Mouse (Mus musculus) urinary bladder, postnatal 36 days (tissue): ENCODE results near the gene Mpg.
A peak's percentile ranks its signal among the peaks of the same experiment; 100 is the strongest.

Experiments
- DNase-seq, 2 experiments: peaks; one replicate each; pipeline ENCODE4 v3.0.0; 2022; ENCODE audit warnings: low spot score in 2 of 2, mixed read lengths in 1 of 2

Mpg gene

DNA sequence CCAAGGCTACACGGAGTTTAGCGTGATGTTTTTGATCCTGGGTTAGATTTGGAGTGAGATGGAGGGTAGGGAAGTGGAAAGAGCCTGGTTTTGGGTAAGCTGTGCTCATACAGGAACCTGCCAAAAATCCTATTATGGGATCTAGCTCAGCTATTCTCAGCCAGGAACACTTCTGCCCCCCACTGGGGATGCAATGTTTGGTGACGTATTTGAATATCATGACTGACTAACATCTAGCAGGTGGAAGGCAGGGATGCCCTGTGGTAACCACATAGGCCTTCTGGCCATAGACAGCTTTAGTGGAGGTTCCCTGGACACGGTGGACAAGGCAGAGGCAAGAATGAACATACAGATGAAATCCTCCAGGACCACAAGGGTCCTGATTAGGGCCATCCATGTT lies 3.9 kb downstream of the Mpg start:
- no peak for DNase-seq

DNA sequence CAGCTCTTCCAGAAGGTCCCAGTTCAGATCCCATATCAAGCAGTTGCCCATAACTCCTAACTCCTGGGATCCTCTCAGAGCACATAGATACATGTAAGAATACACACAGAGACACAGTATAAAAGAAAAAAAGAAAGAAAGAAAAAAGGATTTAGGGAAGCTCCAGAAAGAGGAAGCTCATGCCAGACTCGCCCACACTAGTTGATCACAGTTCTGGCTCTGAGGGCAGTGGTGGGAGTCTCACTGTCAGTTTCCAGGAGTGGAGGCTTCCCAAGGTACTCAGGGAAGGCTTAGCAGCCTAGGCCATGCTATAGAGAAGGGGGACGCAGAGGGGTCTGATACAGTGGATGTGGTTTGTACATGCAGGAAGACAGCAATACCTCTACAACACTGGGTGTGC lies 4.8 kb downstream of the Mpg start:
- no peak for DNase-seq

DNA sequence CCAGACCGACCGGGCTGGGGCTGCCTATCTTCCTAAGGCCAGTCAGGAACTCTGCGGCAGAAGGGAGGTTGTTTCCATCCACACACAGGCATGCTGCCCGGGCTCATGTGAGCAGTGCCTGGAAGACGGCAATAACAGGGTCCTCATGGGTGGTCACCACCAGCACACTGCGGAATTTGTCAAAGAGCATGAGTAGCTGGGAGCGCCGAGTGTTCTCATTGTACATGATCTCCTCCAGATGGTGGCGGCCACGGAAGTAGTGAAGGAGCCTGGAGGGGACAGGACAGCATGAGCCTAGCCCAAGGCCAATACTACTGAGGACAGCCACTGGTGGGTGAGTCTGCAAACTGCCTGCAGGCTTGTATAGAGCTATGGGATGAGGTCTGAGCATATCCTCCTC lies 6.5 kb downstream of the Mpg start:
- DNase-seq: no peak

DNA sequence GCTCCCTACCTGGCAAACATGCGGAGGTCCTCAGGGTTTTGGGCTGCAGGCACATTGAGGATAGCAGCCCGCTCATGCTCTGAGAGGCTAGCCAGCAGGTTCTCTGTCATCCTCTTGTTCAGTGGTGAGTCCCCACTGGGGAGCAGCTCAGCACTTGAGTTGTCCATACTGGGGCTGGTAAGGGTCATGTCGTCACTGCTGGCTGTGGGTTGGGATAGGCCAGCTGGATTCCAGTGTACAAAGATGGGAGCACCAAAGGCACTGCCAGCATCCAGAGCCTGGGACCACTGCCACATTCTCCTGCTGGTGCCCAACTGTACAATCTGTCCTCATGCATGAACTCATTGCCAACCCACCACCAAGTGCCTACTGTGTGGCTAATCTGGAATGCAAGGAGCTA lies 7.6 kb downstream of the Mpg start:
- DNase-seq: no peak

DNA sequence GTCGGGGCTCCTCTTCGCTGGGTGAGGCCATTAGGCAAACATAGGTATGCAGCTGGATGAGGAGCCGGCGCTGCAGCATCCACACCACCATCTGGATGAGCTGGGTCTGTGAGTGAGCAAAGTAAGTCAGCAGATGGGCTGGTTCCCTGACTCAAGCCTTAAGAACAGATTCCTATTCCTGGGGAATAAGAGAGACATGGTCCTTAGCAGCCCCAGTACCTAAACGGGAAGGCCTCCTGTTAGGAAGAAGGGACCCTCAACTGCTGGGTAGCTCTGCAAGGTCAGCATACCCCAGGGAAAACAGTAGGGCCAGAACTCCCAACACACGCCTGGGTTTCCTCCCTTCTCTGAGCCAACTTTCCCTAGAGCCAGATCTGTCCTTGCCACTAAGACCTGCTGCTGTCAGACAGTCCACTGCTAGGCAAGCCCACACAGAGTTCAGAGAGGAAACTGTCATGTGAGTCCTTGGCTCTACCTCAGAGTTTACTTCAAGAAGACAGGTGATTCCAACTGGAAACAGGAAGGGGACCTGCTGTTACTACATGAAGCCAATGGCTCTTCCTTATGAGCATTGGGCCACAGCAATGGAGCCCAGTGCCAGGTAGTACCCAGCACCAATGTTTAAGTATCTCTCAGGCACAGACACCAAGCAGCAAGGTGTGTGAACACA lies 8.6 kb downstream of the Mpg start:
- no peak for DNase-seq

DNA sequence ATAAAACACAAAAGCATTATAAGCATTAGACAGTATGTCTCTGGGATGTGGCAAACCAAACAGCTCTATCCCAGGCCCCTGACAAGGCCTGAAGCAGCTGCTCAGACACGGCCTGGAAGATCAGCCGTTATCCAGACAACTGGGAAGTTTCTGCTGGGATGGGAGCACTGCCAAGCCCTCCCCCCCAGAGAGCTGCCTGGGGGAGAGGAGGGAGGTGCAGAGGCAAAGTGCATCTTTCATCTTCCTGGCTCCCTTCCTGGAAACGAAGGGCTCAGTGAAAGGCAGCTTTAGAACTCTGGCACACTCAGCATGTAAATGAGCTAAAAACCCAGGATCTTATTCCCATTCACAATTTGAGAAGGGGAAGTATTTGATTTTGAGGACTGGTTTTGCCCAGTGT lies 9.3 kb downstream of the Mpg start:
- peak in 1 of 2 experiments; percentile 75 for DNase-seq

DNA sequence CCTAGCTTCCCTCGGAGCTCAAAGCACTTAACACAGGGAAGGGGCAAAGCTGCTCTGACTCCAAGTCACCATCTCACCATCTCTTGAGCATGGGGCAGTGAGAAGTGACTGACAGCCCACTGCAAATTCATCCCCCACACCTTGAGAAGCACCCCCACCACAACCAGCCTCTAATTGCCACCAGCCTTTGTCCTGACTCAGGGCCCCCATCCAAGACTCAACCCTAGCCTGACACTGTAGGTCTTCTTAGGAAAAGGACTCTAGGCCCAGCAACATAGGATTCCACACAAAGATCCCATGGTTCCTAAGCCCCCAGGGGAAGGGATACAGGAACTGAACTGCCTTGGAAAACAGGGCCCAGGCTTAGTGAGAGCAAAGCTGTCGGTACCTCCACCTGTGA lies 9.8 kb downstream of the Mpg start:
- DNase-seq: no peak

DNA sequence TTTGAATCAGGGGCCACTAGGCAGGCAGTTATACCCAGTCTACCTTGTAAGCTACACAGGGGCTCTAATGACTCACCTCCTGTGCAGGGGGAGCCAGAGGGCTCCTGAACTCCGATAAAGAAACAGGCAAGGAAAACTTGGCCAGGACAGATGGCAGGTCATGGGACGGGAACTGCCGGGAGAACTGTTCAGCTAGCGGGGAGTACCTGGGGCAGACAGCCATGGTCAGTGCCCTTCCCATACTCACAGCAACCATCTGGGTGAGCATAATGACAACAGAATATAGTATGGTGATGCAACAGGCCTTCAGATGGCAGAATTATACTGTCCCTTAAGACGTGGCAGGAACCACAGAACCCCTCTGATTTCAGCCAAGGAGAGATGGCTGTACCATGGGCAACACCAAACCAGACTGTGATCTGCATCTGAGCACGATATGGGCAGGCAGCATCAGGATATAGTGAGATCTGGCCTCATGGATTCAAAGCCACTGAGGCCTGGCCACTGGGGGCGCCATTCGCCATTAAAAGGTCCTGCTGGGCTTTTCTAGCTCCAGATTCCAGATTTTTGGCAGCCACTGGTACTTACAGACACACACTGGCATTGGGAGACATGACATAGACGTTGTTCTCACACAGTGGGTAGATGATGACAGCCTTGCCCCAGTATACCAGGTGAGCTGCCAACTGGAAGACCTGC lies 10.6 kb downstream of the Mpg start:
- DNase-seq: no peak

DNA sequence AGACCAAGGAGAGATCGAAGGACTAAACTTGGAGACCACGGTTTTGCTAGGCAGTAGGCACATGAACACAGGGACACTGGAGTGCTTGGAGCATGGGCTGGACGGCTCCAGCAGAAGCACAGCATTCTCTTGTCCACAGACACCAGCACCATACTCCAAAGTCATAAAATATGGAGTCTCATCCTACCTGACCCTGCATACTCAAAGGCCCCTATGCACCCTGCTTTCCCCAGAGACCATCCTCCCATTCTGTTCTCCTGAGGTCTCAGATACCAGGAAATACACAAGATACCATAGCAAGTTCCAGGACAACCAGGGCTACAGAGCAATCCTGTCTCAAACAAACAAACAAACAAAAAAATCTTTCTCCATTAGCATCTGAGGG lies 11.1 kb downstream of the Mpg start:
- DNase-seq: no peak

DNA sequence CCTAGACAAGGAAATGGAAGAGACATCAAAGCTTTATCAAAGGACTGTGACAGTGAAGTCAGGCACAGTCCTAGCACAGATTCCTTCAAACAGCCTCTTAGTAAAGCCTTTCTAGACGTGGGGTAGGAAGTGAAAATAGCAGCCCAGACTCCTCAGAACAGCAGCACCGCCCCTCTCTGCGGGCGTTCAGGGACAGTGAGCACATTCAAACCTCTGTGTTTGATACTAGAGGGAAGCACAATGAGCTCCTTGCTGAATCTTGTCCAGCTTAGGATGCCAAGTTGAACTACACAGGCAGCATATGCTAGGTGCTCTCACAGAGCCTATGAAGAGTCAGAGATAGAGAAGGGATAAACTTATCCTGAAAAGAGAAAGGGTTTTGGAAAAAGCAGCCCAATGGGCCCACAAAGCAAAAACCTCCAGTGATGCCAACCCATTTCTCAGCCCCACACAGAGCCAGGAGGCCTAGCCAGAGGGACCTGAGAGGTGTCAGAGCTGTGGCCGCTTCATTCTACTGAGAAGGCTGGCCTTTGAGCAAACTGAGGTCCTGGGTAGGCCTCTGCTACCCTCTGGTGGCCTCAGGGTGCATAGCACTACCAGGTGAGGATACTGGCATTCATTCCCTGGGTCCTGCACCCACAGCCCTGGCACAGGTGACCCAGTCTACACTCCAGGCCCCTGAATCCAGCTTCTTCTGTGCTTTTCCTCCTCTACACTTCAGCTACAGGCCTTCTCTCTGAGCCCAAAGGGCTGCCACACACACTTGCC lies 12.0 kb downstream of the Mpg start:
- peak in 1 of 2 experiments; percentile 70 for DNase-seq

DNA sequence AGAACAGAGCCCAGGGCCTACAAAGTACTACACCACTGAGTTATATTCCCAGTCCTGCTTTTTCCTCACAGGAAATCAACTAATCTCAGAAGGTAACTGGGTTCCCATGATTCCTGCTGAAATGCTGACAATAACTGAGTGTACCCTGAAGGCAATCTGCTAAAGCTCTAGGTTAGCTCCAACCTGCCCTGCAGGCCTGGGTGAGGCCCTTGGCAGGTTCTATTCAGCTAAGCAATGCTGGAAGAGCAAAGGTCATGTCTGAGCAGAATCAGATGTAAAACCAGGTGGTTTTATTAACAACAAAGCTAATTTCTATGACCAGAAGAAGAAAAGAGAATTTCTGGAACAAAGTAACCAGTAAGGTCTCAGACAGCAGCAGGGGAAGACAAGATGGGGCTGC lies 15.1 kb downstream of the Mpg start:
- DNase-seq: no peak

DNA sequence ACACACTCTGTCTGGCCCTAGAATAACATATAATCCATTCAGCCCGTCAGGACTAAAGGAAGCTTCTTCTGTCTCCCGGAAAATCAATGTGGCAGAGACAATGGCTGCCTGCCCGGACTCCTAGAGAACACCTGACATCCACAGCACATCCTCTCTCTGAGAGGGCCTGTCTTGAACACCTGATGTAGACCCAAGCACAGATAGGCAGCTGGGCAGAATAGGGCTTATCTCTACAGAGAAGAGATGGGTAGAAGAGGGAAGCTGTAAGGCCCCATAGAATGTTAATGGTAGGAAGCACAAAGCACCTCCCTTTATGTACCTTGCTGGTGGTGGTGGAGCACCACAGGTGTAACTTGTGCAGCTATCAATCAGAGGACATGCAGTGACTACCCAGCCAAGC lies 15.9 kb downstream of the Mpg start:
- DNase-seq: no peak

DNA sequence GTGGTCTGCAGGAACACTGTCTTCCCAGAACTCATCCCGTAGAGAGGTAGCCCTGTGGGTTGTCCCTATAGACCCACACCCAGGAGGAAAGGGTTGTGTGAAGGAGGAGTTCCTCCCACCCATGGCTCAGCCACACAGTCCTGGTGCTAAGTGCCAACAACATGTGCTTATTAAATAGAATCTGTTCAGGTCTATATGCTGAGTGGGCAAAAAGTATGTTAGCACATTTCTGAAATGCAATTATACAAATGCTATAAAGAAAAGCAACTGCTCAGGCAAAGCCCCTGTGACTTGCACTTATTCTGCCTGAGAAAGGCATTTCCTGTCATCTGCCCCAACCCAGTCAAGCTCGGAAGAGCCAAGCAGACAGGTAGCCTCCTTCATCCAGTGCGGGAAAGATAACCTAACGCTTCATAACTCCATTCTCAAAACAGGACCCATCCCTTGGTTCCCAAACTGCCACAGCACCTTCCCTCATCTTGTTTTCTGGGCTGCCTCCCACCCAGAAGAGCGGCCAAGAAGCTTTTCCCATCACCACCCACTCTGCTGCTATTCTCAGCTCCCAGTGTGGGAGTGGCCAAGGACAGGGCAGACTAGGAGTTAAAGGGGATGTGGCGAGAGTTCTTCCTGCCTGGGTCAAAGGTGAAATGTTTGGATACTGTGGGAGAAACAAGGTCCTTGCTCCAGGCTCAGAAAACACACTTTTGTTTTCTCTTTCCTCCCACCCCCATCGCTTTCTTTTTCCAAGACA lies 17.1 kb downstream of the Mpg start:
- no peak for DNase-seq

DNA sequence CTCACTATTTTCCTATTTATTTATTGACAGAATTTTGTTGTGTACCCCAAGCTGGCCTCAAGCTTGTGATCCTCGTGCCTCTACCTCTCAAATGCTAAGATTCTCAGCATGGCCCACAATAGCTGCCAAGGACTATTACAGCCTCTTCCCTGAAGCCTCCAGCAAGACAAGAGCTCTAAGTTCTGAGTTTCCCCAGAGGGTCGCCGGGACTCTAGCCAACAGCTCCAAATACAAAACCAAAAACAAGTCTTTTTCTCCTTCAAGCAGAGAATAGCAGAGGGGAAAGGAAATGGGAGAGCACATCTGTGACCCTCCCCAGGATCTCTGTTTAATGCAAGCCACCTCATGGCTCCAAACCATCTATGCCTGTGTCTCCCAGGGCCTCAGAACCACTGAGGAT lies 17.8 kb downstream of the Mpg start:
- no peak for DNase-seq

DNA sequence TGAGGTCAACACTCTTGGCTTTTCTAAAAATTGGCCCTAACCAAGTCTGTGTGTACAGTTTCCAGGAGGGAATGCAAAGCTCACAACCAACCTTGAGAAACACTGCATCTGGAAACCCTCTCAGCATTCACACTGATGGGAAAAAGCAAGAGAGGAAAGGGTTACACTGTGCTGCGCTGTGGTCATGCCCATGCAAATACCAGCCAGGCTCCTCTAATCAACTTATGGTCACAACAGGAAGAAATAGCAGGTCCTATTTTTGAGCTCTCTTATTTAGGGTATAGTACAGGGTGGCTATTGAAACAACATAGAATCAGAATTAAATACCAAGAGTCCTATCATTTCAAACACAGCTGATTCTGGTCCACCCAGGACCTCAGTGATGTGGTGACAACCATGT lies 18.3 kb downstream of the Mpg start:
- DNase-seq: no peak

DNA sequence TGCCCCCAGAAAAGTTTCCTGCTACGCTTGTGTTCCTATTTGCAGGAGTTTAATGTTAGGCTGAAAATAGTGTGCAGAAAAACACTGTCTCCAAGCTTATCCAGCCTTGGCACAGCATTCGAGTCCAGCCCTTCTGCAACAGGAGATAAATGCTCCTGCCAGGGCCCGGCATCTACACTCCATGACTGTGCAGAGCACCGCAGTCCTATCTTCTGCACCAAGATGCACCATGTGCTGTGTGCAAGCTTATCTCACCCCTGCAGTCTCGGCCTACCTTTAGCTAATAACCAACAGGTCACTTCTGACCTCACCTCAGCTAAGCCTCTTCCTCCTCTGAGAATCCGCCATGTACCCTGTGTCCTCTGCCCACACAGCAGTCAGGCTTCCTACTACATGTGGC lies 19.3 kb downstream of the Mpg start:
- DNase-seq: no peak

DNA sequence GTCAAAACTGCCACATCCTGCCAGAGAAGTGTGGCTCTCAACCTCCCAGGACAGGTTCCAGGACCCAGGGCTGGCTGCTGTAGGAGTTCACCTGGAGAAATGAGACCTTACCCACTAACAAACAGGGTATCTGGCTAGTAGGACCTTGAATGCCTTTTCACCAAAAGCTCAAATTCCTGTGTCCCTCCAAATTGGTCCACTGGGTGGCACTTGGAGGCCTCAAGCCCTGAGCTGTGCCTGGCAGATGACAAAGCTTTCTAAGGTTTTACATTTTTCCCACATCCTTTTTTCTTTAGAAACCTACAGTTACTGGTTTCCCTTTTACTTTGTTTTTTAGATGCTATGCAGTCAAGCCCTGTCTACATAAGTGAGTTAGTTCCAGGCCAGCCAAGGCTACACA lies 20.8 kb downstream of the Mpg start:
- DNase-seq: no peak

DNA sequence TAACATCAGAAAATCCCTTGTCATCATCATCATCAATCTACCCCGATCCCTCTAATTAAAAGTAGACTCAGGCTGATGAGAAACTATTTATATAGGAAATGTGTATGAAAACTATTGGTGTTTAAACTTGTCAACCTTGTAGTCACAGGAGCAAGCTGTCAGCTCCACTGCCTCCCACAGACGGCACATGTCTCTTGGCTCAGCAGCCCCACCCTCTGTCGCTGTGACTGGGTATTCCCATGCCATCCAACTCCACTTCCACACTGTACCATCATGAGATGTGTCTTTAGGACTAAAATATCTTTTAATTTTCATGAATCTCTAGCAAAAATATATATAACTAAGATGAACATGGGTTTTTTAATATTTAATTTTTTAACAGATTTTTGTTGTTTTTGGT lies 22.0 kb downstream of the Mpg start:
- DNase-seq: no peak

DNA sequence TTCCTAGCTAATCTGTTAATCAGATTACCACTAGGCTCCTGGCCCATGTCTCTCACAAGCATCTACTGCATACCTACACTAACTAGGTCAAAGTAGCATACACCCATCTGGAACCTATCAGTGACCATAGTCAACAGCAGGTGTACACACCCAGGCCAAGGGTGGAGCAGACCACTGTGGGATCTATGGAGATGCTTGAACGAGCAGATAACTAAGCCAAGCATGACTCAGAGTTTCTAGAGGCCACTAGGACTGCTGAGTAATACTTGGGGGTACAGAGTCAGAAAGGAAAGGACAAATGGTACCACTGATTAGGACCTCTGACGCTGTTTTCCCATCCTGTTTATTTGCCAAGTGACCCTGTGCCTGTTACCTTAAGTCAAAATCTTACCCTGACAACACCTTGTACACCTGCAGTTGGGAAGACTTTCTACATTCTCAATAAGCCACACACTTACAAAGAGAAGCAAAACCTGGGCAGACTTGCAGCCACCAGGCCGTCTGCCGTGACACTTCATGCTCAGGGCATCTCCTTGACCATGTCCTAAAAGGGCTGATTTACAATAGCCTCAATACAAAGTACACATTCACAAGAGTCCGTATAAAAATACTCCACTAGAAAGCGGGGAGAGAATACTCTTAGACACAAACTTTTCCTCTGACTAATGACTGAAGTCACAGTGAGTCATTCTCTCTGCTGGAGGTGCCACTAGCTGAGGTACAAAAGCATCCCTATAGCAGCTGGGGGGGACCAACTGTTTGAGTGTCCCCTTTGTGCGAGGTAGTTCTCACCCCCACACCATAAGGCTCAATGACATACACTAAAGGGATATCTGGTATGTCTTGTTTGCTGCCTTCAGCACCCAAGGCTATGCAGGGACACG lies 24.8 kb downstream of the Mpg start:
- DNase-seq: no peak

DNA sequence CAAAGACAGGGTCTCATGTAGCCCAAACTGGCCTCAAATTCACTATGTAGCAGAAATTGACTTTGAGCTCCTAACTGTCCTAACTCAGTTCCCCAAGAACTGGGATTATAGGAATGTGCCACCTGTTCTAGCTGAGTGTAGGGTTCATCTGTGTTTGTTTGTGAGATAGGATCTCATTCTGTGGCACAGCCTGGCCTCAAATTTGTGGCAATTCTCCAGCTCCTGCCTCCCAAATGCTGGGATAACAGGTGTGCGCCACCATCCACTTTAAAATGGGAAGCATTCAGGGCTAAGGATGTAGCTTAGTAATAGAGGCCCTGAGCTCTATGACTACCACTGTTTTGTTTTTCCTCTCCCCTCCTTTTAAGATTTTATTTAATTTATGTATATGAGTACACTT lies 26.8 kb downstream of the Mpg start:
- DNase-seq: no peak

DNA sequence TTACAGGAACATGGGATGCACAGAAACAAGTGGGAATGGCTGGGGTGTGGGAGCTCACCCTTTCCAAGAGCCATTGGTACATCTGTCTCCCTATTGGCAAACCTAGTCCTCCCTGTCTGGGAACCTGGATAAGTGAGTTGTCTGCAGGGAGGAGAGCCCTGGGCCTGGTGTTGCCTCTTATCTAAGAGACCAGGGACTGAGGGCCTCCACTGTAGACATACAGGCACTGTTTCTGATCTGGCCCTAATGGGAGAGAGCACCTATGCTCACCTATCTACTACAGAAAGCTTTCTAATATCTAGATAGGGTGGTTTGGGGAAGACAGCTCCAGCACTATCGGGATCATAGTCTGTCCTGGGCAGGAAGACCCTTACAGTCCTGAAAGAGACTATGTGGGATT lies 29.8 kb downstream of the Mpg start:
- no peak for DNase-seq
